Mouse (Mus musculus): ENCODE results near the gene Acbd5. TPM values are rescaled to one million over a fixed set of nuclear protein-coding genes. Genes with fewer than 3 reads are reported as not detected.

Gene Acbd5
- total and polyA plus RNA-seq, 3 experiments = 10.9 to 15.2 (median 13.9) TPM

Other genes with a start within 250 kb of the Acbd5 start
- 14.2 and 19.4 TPM in 2 replicates for gene Pdss1, start 172.6 kb upstream of the Acbd5 start, total RNA-seq (2012; rRNA removed)
- gene Pdss1, start 172.6 kb upstream of the Acbd5 start, total RNA-seq (2014; rRNA removed) = 29.0 and 35.7 TPM in 2 replicates
- 26.0 and 27.6 TPM in 2 replicates for gene Pdss1, start 172.6 kb upstream of the Acbd5 start, polyA plus RNA-seq (2012; ENCODE audit: insufficient read length, low read depth)
- gene Abi1, start 27.9 kb upstream of the Acbd5 start, total RNA-seq (2012; rRNA removed) = 43.1 and 45.7 TPM in 2 replicates
- 104 and 112 TPM in 2 replicates for gene Abi1, start 27.9 kb upstream of the Acbd5 start, total RNA-seq (2014; rRNA removed)
- gene Abi1, start 27.9 kb upstream of the Acbd5 start, polyA plus RNA-seq (2012; ENCODE audit: insufficient read length, low read depth) = 65.0 and 74.6 TPM in 2 replicates
- gene Mastl, start 87.9 kb downstream of the Acbd5 start, total RNA-seq (2012; rRNA removed) = 8.1 and 9.2 TPM in 2 replicates
- 14.8 and 15.6 TPM in 2 replicates for gene Mastl, start 87.9 kb downstream of the Acbd5 start, total RNA-seq (2014; rRNA removed)
- gene Mastl, start 87.9 kb downstream of the Acbd5 start, polyA plus RNA-seq (2012; ENCODE audit: insufficient read length, low read depth) = 9.5 and 10.7 TPM in 2 replicates
- gene Yme1l1, start 88.2 kb downstream of the Acbd5 start, total RNA-seq (2012; rRNA removed) = 58.6 and 69.5 TPM in 2 replicates
- gene Yme1l1, start 88.2 kb downstream of the Acbd5 start, total RNA-seq (2014; rRNA removed) = 131 and 159 TPM in 2 replicates
- 78.2 and 90.5 TPM in 2 replicates for gene Yme1l1, start 88.2 kb downstream of the Acbd5 start, polyA plus RNA-seq (2012; ENCODE audit: insufficient read length, low read depth)
- not detected in 2 replicates for gene 4931423N10Rik, start 139.3 kb downstream of the Acbd5 start, total RNA-seq (2012; rRNA removed)
- not detected in 2 replicates for gene 4931423N10Rik, start 139.3 kb downstream of the Acbd5 start, total RNA-seq (2014; rRNA removed)
- not detected in 2 replicates for gene 4931423N10Rik, start 139.3 kb downstream of the Acbd5 start, polyA plus RNA-seq (2012; ENCODE audit: insufficient read length, low read depth)

Measured in CH12.LX (cell line).